Mouse (Mus musculus) layer of hippocampus, adult 18-20 months (tissue): ENCODE measurements at regions not wholly inside any gene's neighbourhood (a gene's known extent, or its start where the extent isn't known, plus 50 kb on each side); places are given as distances from the start of the nearest gene placed in this dataset.

Experiments used
- DNase-seq, 2 experiments: peaks; one replicate each; pipeline ENCODE4 v3.0.0; 2022; ENCODE audit warnings: low spot score in 2 of 2

DNA sequence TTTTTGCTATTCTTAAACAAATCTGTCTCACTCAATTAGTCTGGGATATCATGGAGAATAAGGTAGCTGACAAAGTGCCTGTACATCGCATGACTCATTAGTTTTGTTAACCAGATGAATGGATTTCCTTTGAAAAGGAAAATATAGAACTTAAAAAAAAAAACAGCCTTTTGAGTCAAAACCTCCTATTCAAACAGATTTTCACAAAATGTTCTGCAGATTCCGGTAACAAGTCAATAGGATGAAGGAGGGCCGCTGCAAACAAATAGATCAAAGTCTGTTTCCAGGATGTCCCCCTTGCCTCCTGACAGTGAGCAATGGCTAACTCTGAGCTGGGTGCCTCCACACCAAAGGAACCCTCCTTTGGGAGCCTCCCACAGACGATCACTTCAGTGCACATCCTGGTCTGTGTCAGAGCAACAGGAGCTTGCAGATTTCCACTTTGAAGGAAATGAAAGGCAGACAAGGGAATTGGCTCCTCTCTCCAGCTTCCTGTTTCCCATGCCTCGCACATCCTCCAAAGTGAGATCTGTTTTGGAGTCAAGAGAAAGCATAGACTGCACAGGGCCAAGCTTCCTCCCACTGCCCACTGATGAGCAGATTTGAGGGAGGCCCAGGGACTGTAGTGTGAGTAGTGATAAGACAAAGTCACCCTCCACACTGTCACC, 243.8 kb upstream of the Gadl1 start:
- no peak for DNase-seq

DNA sequence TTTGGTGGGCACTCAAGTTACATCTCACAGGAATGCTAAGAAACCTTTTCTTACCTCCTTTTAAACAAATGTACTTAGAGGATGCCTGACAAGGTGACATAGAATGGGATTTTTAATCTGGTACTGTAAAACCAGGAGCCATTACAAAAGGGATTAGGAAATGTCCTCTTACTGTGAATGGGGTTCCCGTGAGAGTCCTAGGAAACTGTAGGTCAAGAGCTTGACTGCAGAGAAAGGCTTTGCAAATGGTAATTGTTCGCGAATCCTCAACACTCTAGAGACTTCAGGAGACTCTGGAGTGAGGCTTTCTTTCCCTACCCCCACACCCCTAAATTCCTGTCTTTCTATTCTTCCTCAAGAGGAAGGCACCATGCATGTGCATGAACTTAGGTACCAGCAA, 242.7 kb upstream of the Gadl1 start:
- no peak for DNase-seq

DNA sequence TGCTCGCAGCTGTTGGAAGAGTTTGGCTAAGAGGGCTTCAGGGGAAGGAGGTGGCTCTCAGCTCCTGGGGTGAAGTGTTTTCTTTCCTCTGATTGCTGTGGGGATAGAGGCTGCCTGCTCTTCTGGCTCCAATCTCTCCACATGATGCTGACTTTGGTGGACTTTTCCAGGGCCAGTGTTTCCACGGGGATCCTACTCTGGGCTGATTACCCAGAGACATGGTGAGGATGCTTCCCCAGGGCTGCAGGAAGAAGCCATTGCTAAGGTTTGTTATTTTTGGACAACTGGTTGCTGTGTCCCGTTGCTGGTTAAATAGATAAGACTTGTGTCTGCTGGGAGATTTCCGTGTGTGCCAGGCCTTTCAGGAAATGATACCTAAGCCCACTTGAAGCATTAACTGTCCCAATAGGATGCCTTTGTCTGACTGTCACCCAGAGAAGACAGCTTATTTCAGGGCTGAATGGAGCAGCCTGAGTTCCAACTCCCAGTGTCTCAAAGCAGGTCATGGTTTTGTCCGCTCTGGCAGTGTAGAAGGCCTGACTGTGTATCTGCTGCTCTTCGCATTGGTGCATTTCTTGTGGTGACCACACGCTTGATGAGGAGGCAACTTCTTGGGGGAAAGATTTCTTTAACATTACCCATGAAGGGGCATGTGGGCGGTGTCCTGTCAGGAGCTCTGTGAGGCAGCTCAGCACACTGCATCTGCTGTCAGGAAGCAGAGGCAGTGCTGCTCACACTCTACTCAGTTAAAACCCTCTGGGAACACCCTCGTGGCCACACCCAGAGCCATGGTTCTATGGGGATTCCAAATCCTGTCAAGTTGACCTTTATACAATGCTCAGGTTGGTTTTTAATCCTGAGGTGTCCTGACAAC, 228.3 kb upstream of the Gadl1 start:
- DNase-seq = no peak

DNA sequence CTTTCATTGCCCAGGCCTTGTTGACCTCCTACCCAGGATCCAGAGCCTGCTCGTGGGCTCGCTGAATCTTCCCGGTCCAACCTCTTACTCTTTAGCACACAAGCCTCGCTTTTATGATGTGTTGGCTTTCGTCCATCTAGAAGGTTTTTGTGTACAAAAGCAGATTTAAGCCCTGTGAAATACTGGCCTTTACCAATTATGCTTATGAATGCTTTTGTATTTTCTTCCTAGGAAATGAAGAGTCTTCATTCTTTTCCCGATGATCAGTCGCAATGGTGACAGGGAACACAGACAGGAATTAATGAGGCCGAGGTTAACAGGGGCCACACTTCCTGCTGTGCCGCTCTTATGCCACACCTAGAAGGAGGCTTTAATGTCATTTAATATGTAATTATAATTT, 227.4 kb upstream of the Gadl1 start:
- no peak for DNase-seq

DNA sequence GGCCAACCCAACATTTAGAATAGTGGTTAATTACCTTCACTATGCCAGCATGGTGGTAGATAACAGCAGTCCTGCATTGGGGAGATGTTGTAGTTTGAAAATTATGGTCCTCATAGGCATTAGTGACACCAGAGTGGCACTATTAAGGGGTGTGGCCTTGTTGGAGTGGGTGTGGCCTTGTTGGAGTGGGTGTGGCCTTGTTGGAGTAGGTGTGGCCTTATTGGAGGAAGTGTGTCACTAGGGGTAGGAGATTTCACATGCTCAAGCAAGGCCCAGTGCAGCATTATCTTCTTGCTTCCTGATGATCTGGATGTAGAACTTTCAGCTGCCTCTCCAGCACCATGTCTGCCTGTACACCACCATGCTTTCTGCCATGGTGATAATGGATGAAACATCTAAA, 225.3 kb upstream of the Gadl1 start:
- no peak for DNase-seq

DNA sequence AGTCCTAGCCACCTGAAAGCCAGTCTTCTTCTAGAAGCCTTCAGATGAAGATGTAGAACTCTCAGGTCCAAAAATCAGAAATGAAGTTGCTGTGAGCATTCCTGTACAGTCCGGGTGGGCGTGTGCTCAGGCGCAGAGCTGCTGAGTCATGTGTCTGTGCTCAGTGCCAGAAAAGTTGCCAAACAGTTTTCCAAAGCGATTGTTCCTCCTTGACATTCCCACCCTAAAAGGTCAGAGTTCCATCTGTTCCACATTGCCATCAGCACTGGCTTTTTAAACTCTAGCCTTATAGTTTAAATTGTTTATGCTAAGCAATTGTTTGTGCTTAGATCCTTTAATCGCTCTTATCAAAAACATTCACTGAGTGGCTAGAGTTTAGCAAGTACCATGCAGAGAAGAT, 222.7 kb upstream of the Gadl1 start:
- no peak for DNase-seq

DNA sequence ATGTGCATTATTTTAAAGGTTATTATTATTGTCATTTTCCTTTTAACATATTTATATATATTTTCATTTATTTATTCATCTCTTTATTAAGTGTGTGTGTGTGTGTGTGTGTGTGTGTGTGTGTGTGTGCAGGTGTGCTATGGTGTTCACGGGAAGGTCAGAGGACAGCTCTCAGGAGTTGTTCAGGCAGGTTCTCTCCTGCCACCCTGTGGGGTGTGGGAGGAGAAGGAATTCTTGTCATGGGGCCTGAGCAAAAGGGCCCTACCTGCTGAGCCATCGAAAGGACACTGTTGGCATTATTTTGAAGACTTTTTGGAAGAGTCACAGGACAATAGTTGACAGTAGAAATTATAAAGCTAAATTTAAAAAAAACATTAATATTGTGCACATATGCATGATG, 216.4 kb upstream of the Gadl1 start:
- DNase-seq = no peak

DNA sequence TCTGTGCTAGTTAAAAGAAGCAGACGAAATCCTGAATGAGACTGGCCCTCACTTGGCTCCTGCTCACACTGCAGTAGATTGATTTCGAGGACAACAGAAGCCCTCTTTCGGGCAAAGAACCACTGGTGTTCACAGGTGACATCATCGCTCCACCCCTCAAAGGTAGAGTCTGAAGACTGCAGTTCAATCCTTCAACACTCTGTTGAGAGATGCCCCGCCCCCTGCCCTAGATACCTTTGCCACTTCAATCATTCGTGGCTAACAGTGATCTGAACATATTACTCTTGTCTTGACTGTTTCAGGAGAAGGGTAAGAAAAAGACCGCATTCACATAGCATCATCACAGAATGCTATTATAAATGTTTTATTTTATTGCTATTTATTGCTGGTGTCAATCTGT, 205.5 kb upstream of the Gadl1 start:
- DNase-seq = no peak

DNA sequence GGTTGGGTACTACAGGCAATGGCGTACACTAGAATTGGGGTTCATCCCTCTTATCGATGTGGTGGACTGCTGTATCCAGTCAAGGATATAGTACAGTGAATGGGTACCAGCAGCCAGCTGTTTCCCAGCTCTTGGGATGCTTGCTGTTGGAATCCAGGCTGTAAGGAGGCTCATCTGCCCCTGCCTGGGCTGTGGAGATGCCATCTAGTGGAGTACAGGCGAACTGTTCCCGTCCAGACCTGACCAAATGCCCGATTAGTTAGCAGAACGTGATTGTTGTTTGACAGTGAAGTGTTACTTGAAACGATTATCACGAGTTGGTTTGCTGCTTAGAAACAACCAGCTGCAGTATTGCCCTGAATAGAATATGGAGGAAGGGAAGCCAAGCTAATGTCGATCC, 205.0 kb upstream of the Gadl1 start:
- DNase-seq = peak; percentile 40 to 70

DNA sequence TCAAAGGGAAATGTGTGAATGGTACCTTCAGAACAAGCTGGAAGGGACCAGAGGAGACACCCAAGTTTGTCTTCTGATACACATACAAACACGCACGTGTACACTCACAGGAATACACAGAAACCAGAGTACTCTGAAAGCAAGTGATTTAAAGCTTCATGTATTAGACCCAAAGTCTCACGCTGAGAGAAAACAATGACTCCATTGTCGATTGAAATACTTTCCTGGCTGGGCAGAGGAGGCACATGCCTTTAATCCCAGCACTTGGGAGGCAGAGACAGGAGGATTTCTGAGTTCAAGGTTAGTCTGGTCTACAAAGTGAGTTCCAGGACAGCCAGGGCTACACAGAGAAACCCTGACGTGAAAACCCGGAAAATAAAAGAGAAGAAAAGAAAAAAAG, 203.5 kb upstream of the Gadl1 start:
- no peak for DNase-seq

DNA sequence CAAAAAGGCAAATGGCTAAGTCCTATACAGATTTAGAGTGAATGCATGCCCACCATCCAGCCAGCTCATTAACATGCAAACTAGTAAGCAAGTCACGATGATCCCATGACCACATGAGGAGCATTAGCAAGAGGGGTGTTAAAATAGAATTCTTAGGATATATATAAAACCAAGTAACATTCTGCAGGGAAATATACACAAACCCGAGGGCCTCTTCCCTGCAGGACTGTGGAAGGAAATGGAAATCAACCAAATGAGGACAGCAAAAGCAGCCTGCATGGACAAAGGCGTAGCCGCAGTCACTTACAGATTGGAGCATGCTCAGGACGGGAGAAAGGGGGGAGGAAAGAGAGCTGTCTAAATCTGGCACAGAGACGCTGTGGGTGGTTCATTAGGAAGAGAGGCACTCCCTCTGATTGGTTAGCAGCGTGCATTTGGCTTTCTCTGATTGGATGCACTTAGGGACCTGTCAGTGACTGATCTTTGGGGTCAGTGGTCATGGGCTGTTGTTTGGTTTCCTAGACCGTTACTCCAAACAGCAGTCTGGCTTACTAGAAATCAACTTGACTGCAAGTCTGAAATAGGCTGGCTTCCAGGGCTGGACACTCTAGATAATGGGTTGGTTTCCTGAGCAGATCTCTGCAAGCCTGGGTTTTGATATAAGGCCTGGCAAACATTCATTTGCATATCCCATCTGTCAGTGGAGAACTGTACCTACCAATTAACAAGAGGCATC, 200.9 kb upstream of the Gadl1 start:
- DNase-seq = peak in 1 of 2 experiments; percentile 45

DNA sequence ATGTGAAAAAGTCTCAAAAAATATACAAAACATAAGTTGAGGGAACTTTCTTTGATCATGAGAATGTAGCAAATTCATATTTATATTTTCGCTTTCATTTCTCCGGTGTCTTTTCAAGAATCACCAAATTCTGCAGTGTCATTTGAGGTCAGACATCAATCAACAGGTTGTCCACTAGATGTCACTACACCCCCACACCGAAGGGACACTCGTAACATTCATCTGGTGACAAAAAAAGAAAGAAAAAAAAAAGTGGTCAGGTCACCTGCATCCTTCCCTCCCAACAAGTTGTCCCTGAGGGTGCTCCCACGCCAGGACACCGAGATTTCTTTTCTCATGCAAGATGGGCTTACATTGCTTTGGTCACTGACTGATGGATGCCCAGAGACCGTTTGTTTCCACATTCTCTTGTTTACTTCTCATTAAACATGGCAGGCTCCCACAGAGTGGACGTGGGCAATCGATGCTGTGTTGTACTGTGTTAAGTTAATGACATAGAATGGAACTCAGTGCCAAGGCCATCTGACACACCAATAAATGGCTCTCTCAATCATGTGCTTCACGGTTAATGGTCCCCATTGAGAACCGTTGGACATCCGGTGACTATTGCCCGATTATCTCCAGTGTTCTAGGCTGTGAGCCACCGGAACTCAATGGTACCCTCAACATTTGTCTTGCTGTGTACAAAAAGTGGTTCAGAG, 199.1 kb upstream of the Gadl1 start:
- peak in 1 of 2 experiments; percentile 11 for DNase-seq

DNA sequence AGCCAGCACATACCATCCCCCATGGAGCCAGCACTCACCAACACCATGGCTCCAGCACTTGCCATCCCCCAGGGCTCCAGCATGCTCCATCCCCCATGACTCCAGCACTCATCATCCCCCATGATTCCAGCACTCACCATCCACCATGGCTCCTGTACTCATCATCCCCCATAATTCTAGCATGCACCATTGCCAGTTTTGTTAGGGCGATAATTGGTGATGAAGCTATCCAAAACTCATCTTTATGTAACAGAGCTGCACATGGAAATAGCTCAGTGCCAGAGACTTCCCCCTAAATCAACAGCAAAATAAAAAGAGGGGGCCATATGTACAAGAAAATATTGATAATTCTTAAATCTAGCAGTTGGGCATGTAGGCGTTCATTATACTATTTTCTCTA, 188.9 kb upstream of the Gadl1 start:
- DNase-seq = peak; percentile 20 to 65

DNA sequence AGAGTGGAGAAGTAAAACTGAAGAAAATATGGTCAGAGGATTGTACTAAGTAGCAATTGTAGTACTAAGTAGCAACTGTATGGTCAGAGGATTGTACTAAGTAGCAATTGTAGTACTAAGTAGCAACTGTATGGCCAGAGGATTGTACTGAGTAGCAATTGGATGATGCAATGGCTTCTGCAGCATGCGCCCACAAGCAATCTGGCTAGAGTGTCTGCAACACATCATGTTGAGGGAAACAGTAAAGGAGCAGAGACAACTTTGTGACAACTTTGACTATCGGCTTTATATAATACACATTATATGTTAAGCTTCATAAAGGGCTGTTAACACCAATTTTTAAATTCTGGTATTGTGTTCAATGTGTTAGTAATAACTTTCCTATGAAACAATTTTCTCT, 188.4 kb upstream of the Gadl1 start:
- DNase-seq = peak; percentile 40 to 72

DNA sequence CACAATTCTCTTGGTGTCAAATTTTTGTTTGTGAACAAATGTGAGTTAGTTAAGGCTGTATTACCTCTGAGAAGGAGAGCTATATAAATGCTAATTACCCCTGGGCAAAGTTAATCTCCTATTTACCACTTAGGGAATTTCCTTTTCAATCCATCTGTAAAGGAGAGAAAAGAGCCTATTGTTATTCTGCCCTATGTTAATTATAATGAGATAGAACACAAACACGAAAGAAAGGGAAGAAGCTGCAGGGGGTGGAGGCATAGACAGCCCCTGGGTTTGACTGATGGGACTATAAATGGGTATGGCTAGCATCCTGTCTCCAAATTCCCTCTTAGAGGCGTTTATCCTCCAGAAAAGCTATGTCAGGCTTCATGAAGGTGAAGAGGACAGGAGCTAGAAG, 185.2 kb upstream of the Gadl1 start:
- no peak for DNase-seq

DNA sequence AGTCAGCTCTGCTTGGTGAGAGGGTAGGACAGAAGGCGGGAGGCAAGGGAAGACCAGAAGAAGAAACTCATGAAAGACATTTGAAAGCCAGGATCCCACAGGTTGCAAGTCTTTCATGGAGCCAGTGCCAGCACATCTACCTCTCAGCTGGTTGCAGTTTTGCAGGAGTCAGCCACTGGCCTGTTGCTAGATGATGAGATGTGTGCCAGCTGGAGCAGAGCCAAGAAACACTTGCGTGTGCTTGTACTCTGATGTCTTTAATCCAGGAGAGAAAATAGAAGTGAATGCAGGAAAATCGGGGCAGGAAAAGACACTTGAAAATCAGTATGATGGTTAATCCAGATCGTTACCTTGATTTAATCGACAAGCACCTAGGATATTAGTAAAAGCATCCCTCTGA, 181.9 kb upstream of the Gadl1 start:
- no peak for DNase-seq

DNA sequence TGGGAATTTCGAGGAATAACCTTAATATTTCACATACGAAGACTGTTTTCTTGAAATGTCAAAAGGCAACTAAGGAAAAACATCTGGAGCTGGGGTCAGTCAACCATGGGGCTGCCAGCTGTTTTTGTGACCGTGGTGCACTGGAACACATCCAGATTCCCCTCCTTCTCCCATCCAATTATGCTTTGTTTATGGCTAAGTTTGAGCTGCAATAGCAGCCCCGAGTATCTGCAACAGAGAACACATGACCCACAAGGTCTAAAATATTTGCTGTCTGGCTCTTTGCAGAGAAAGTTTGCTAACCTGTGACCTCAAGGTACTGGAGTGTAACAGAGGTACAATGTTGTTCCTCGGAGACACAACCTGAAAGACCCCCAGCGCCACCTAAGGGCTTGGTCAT, 177.7 kb upstream of the Gadl1 start:
- DNase-seq = no peak

DNA sequence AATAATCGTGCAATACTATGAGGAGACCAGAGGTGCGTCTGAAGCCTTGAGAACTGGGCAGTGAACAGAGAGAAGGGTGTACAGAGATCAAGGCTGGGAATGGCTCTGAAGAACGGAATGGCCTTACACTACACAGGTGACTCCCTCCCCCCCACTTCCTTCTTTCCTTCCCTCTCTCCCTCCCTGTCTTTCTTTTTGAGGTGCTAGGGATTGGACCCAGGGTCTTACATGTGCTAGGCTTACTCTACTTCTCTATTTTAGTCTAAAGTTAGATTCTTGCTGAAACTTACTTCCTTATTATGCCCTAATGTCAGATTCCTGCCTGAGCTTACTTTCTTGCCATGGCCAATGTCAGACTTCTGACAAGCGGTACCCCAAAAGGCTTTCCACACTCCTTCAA, 176.2 kb upstream of the Gadl1 start:
- no peak for DNase-seq

DNA sequence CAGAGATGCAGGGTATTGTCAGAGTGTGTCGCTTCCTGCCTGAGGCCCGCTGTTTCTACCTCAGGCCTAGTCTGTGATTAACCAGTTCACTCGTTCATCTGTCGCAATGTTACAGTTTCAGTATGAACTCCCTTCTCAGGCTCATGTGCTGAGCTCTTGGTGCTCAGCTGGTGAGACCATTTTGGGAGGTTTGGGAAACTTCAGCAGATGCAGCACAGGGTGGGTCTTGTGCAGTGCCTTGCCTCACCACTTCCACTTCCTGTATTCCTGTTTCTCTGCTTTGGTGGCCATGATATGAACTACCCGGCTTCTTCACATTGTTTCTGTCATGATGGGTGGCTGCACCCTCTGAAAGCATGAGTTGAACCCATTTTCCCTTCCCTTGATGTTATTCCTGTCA, 169.3 kb upstream of the Gadl1 start:
- DNase-seq = no peak

DNA sequence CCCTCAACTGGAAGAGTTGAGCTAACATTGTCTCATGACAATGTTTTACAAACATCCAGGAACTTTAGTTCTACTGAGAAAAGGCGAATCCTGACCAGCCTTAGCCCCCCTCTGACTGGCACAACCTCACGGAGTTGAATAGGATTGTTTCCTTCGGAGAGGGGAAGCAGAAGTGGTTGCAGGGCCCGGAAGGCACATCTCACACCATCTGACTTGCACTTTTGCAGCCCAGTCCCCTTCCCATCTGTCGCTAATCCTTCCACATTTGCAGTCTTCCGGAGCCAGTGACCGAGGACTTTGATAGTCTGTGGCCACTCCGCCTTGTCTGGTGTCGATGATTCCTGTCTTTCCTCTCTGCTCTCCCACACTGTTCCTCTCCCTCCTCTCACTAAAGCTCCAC, 162.8 kb upstream of the Gadl1 start:
- DNase-seq = no peak

DNA sequence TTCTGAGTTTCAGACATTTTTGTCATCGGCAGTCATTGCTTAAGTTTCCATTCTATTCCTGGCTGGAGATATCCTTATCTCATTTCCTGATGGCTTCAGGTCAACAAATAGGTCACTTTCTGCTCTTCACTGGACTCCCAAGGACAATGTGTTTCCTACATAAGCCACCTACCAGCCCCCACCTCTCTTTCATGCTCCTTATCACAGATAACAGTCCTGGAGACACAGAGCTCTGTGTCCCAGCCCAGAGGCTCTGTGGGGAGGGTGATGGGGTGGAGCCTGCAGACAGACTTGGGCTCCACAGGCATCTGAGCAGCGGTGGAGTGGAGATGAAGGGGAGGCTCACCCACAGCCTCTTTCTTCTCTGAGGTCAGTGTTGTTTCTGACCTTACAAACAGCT, 148.8 kb upstream of the Gadl1 start:
- DNase-seq = no peak

DNA sequence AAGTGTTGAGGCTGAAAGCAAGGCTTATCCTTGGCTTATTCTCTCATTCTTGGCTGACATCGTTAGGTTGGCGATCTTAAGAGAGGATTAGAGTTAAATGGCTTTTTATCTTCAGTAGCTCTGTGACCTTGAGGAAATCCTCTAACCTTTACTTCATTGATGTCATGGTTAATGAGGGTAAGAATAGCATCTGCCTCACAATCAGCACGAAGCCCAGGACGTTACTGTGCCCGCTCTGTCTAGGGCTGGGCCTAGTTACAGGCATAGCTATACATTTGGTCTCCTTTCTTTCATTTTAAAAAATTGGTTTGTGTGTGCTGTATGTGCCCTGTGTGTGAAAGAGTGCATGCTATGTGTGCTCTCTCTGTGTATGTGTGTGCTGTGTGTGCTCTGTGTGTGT, 145.1 kb upstream of the Gadl1 start:
- no peak for DNase-seq
